Mouse (Mus musculus) CH12.LX (cell line): ENCODE measurements at regions not wholly inside any gene's neighbourhood (a gene's known extent, or its start where the extent isn't known, plus 50 kb on each side); places are given as distances from the start of the nearest gene placed in this dataset.
A peak's percentile ranks its signal among the peaks of the same experiment; 100 is the strongest.

Experiments
- DNase-seq: peaks from one replicate; pipeline ENCODE4 v3.0.0-alpha.2; 2013; ENCODE audit errors: extremely low read depth
- H3K27ac ChIP-seq: 2 replicates; pipeline ENCODE4 v1.5.1; 2012; ENCODE audit warnings: low read depth, mild to moderate bottlenecking, control low read depth, moderate library complexity; ENCODE audit not compliant: insufficient read depth
- H3K27me3 ChIP-seq: replicated peaks from 2 replicates; pipeline ENCODE3; 2012; ENCODE audit warnings: inconsistent platforms
- H3K36me3 ChIP-seq, 2 experiments: replicated peaks in 1 of 2; 2 replicates each; pipeline versions ENCODE3 to v1.6.1; 2012; ENCODE audit warnings: inconsistent platforms in 1 of 2, low read length in 1 of 2, mild to moderate bottlenecking in 1 of 2, mixed read lengths in 1 of 2, moderate library complexity in 1 of 2; ENCODE audit not compliant: control insufficient read depth in 1 of 2, insufficient read depth in 1 of 2
- H3K4me1 ChIP-seq, 2 experiments: 2 replicates each; pipeline ENCODE4 v1.6.1; 2012; ENCODE audit warnings: inconsistent platforms in 1 of 2, moderate library complexity in 1 of 2; ENCODE audit not compliant: insufficient read depth in 2 of 2, control insufficient read depth in 1 of 2
- H3K4me2 ChIP-seq: 2 replicates; pipeline ENCODE4 v1.6.1; 2012; ENCODE audit warnings: low read depth, mild to moderate bottlenecking, control low read depth; ENCODE audit not compliant: poor library complexity, insufficient read depth, severe bottlenecking
- H3K4me3 ChIP-seq, 3 experiments: fragments of 150-350 bp in 1 of 3; sonication (generic) in 1 of 3; replicated peaks in 1 of 3; 2 replicates each; pipeline versions ENCODE3 to v1.5.1; 2011 to 2012; ENCODE audit warnings: low read depth in 2 of 3, low read length in 2 of 3, mild to moderate bottlenecking in 2 of 3, moderate library complexity in 2 of 3, control low read depth in 1 of 3, improper control_type of control experiment in 1 of 3, inconsistent platforms in 1 of 3, mixed read lengths in 1 of 3; ENCODE audit not compliant: poor library complexity in 1 of 3
- H3K79me2 ChIP-seq: replicated peaks from 2 replicates; pipeline ENCODE4 v1.6.1; 2012; ENCODE audit warnings: mild to moderate bottlenecking, moderate library complexity; ENCODE audit not compliant: control insufficient read depth, poor library complexity, insufficient read depth, severe bottlenecking; ENCODE audit errors: extremely low read depth
- H3K9ac ChIP-seq: 2 replicates; pipeline ENCODE4 v1.6.1; 2012; ENCODE audit warnings: low read depth, mild to moderate bottlenecking, control low read depth, moderate library complexity; ENCODE audit not compliant: insufficient read depth
- H3K9me3 ChIP-seq: replicated peaks from 2 replicates; pipeline ENCODE3; 2012; ENCODE audit warnings: low read length, inconsistent platforms, mixed read lengths
- CTCF ChIP-seq, 2 experiments: IDR thresholded peaks in 1 of 2; conservative IDR thresholded peaks in 1 of 2; 2 replicates each; pipeline ENCODE4 v1.5.1; 2011 to 2012; ENCODE audit warnings: low read depth in 2 of 2, low read length in 2 of 2, improper control_type of control experiment in 1 of 2, inconsistent platforms in 1 of 2, mild to moderate bottlenecking in 1 of 2, moderate library complexity in 1 of 2
- E2F4 ChIP-seq: IDR thresholded peaks from 2 replicates; pipeline ENCODE4 v1.6.1; 2011; ENCODE audit warnings: low read depth, low read length, improper control_type of control experiment; ENCODE audit not compliant: insufficient replicate concordance
- EP300 ChIP-seq: IDR thresholded peaks from 2 replicates; pipeline ENCODE4 v1.6.1; 2011; ENCODE audit warnings: low read length, improper control_type of control experiment
- ETS1 ChIP-seq: conservative IDR thresholded peaks from 2 replicates; pipeline ENCODE4 v1.6.1; 2012; ENCODE audit warnings: low read depth, mild to moderate bottlenecking, inconsistent platforms, low read length, improper control_type of control experiment, moderate library complexity
- HCFC1 ChIP-seq: IDR thresholded peaks from 2 replicates; pipeline ENCODE4 v1.6.1; 2012; ENCODE audit warnings: low read depth, mild to moderate bottlenecking, inconsistent platforms, low read length, improper control_type of control experiment
- JUND ChIP-seq: conservative IDR thresholded peaks from 2 replicates; pipeline ENCODE4 v1.6.1; 2011; ENCODE audit warnings: low read depth, low read length, improper control_type of control experiment
- KAT2A ChIP-seq: IDR thresholded peaks from 2 replicates; pipeline ENCODE4 v1.6.1; 2012; ENCODE audit warnings: low read length, improper control_type of control experiment, inconsistent platforms; ENCODE audit not compliant: insufficient replicate concordance
- MAFK ChIP-seq: IDR thresholded peaks from 2 replicates; pipeline ENCODE4 v1.6.1; 2011; ENCODE audit warnings: low read length, improper control_type of control experiment; ENCODE audit not compliant: insufficient replicate concordance
- MEF2A ChIP-seq: IDR thresholded peaks from 2 replicates; pipeline ENCODE4 v1.6.1; 2014; ENCODE audit warnings: low read depth, mild to moderate bottlenecking, inconsistent platforms, low read length, improper control_type of control experiment, borderline replicate concordance
- NRF1 ChIP-seq: IDR thresholded peaks from 2 replicates; pipeline ENCODE4 v1.6.1; 2014; ENCODE audit warnings: low read depth, mild to moderate bottlenecking, inconsistent platforms, low read length, improper control_type of control experiment, moderate library complexity
- POLR2AphosphoS2 ChIP-seq: IDR thresholded peaks from 2 replicates; pipeline ENCODE4 v1.6.1; 2011; ENCODE audit warnings: low read depth, low read length, improper control_type of control experiment
- TBP ChIP-seq: conservative IDR thresholded peaks from 2 replicates; pipeline ENCODE4 v1.6.1; 2011; ENCODE audit warnings: low read depth, low read length, improper control_type of control experiment
- UBTF ChIP-seq: IDR thresholded peaks from 2 replicates; pipeline ENCODE4 v1.6.1; 2012; ENCODE audit warnings: low read depth, mild to moderate bottlenecking, inconsistent platforms, low read length, improper control_type of control experiment, moderate library complexity
- USF1 ChIP-seq: IDR thresholded peaks from 2 replicates; pipeline ENCODE4 v1.6.1; 2014; ENCODE audit warnings: low read depth, mild to moderate bottlenecking, inconsistent platforms, low read length, improper control_type of control experiment
- ZMIZ1 ChIP-seq: IDR thresholded peaks from 2 replicates; pipeline ENCODE4 v1.6.1; 2012; ENCODE audit warnings: low read depth, mild to moderate bottlenecking, inconsistent platforms, low read length, improper control_type of control experiment
- ZNF384 ChIP-seq: IDR thresholded peaks from 2 replicates; pipeline ENCODE4 v1.6.1; 2012; ENCODE audit warnings: low read depth, low read length, improper control_type of control experiment, inconsistent platforms
- dilution Hi-C: fragments of 300-500 bp; cut with MboI; formaldehyde crosslinking; loops from 2 replicates; pipeline ENCODE4 v1.14.3; 2020; ENCODE audit warnings: low sequenced_read_pairs; ENCODE audit not compliant: extremely low pct_unique_long_range_greater_than_20kb, extremely low pct_ligation_motif_present
- in situ Hi-C: fragments of 300-500 bp; cut with MboI; formaldehyde crosslinking; loops from 3 replicates; pipeline ENCODE4 v1.14.3; 2019; ENCODE audit warnings: low sequenced_read_pairs, low pct_ligation_motif_present, low pct_unique_long_range_greater_than_20kb, mixed read lengths

- no peak for TF ChIP-seq ZNF384
- TF ChIP-seq KAT2A, result no peak
- TF ChIP-seq MEF2A, result peak; percentile 99
- TF ChIP-seq NRF1, result no peak
- TF ChIP-seq ZMIZ1, result no peak
- TF ChIP-seq UBTF, result no peak
- peak; percentile 33; the same call in 1 of the 2 replicates for TF ChIP-seq USF1
- TF ChIP-seq TBP, result peak; percentile 50; the same call in 1 of the 2 replicates
- TF ChIP-seq, all 38 proteins: peak for 21
Measured at GRCm38 (mm10) chr15:36715745-36716685, 291.6 kb downstream of the Zfp706 start (continued).

GRCm38 (mm10) chr15:36715159-36715558 lies 292.4 kb downstream of the Zfp706 start:
- Histone ChIP-seq H3K9ac (no peak overlapping the region), H3K4me2 (0 out of 2 replicates have a peak overlapping the region, but pooled peaks have one; percentile 91), H3K4me1 (peaks cover 11 to 24% of the 10 kb centered on the region in 2 experiments), H3K27me3 (peaks cover 2% of the 10 kb centered on the region), H3K79me2 (no peaks in the 10 kb centered on the region), H3K4me3 (no peak overlapping the region), H3K27ac (no peak overlapping the region), H3K36me3 (no peaks in the 10 kb centered on the region), H3K9me3 (no peaks in the 10 kb centered on the region)
- TF ChIP-seq CTCF (conservative IDR thresholded peaks at IDR 0.05 in 1 of 2, IDR thresholded peaks at IDR 0.05 in 1 of 2; ENCODE audit: low read depth in 2 of 2, low read length in 2 of 2) (no peak), E2F4 (no peak), HCFC1 (no peak), POLR2AphosphoS2 (no peak), MAFK (no peak), ZMIZ1 (no peak), TBP (no peak), USF1 (no peak), KAT2A (no peak)
- in situ Hi-C loops (loop anchor here (25.0 kb wide), 1 partner anchor 128 kb away; no protein-coding TSS in a partner anchor), dilution Hi-C loops (no loop called here)
- DNase-seq, result no peak

DNA sequence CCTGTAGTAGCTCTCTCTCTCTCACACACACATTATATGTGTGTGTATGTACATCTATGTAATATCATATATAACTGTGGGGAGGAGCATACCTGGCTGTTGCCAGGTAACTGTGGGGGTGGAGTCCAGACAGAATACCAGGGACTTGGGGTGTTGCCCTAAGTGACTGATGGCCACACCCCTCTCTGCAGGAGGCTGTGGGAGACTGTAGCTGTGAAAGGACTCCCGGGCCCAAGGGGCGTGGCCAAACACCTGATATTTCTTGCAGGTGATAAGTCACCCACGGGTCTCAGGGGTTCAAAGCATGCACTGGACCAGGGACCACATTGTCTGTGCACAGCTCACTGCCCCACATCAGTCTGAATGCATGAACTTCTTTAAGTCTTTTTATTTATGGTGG lies 297.8 kb downstream of the Zfp706 start:
- TF ChIP-seq JUND (no peak), ETS1 (no peak), EP300 (no peak), POLR2AphosphoS2 (no peak)
- TF ChIP-seq, all 38 proteins: peak for 0
- Histone ChIP-seq H3K4me3 (no peak overlapping the region), H3K79me2 (no peaks in the 10 kb centered on the region), H3K27ac (no peak overlapping the region), H3K4me1 (peaks cover 2 to 6% of the 10 kb centered on the region in 2 experiments; a peak in 2 of 4 replicates), H3K27me3 (peaks cover 2% of the 10 kb centered on the region), H3K4me2 (no peak overlapping the region), H3K9me3 (no peaks in the 10 kb centered on the region), H3K36me3 (no peaks in the 10 kb centered on the region), H3K9ac (no peak overlapping the region)
- dilution Hi-C loops, result no loop called here
- DNase-seq, result no peak
- in situ Hi-C loops, result loop anchor here (5.0 to 25.0 kb wide), 3 partner anchors 122 to 542 kb away; no protein-coding TSS in a partner anchor
